Mouse (Mus musculus) erythroblast, embryonic 14.5 days (primary cell): ENCODE results near the gene Ctdspl.

Experiments used
- GATA1 ChIP-seq: IDR thresholded peaks from 2 replicates; pipeline ENCODE4 v1.6.1; 2012; ENCODE audit warnings: low read length, inconsistent platforms, mixed read lengths
- TAL1 ChIP-seq: IDR thresholded peaks from 3 replicates; pipeline ENCODE4 v1.6.1; 2012; ENCODE audit warnings: low read length, inconsistent platforms, mixed read lengths

- no peak for TF ChIP-seq GATA1
- TF ChIP-seq TAL1: no peak
These were observed 153.9 kb downstream of the Ctdspl start for GRCm38 (mm10) chr9:119080040-119080675.
